Mouse (Mus musculus): ENCODE data around the gene Tmf1. TPM values are rescaled to one million over a fixed set of nuclear protein-coding genes. Genes with fewer than 3 reads are reported as not detected.

Gene Tmf1
- polyA plus RNA-seq, 1 experiment from 2014 or later: 37.4 TPM

- H3K4me3 ChIP-seq: no peak overlapping the region
- peak overlapping the region; percentile 45; the same call in 1 of the 2 replicates for H3K27ac ChIP-seq (replicated peaks)
- H3K27me3 ChIP-seq: no peaks in the 10 kb centered on the region
- peaks cover 8% of the 10 kb centered on the region; the same call in 1 of the 2 replicates for H3K4me1 ChIP-seq
- no peak overlapping the region for H3K9ac ChIP-seq (replicated peaks)
- H3K36me3 ChIP-seq: no peaks in the 10 kb centered on the region
- ATAC-seq (replicated peaks): no peak
- no peaks in the 10 kb centered on the region for H3K9me3 ChIP-seq
- no peak overlapping the region for H3K4me2 ChIP-seq (replicated peaks)
- whole genome bisulfite sequencing: 65% methylated on average over 10 of the region's 10 CpGs
Measured at GRCm38 (mm10) chr6:97124336-97125010, 54.4 kb downstream of the Tmf1 start.

- Histone ChIP-seq H3K9ac (replicated peaks) (no peak overlapping the region), H3K4me1 (peaks cover 12% of the 10 kb centered on the region), H3K36me3 (no peaks in the 10 kb centered on the region), H3K27me3 (no peaks in the 10 kb centered on the region), H3K27ac (replicated peaks) (no peak overlapping the region), H3K9me3 (no peaks in the 10 kb centered on the region), H3K4me2 (replicated peaks) (no peak overlapping the region), H3K4me3 (no peak overlapping the region)
- no peak for ATAC-seq (replicated peaks)
- WGBS: 51% methylated on average over 4 of the region's 4 CpGs
Measured at GRCm38 (mm10) chr6:97120922-97121321, 58.0 kb downstream of the Tmf1 start.

GRCm38 (mm10) chr6:97118327-97118726 lies 60.6 kb downstream of the Tmf1 start:
- no peak overlapping the region for H3K4me2 ChIP-seq (replicated peaks)
- WGBS: 67% methylated on average over 3 of the region's 3 CpGs

GRCm38 (mm10) chr6:97116896-97117295 lies 62.0 kb downstream of the Tmf1 start:
- peaks cover 5% of the 10 kb centered on the region; the same call in 1 of the 2 replicates for H3K4me1 ChIP-seq
- H3K36me3 ChIP-seq: no peaks in the 10 kb centered on the region
- H3K9ac ChIP-seq (replicated peaks): no peak overlapping the region
- WGBS: 86% methylated on average over 5 of the region's 5 CpGs
- ATAC-seq (replicated peaks): no peak
- H3K4me2 ChIP-seq (replicated peaks): no peak overlapping the region
- H3K4me3 ChIP-seq: no peak overlapping the region
- no peak overlapping the region for H3K27ac ChIP-seq (replicated peaks)
- no peaks in the 10 kb centered on the region for H3K27me3 ChIP-seq
- H3K9me3 ChIP-seq: no peaks in the 10 kb centered on the region

More at GRCm38 (mm10) chr6:97118327-97118726, 60.6 kb downstream of the Tmf1 start:
- no peak for ATAC-seq (replicated peaks)
- peaks cover 4% of the 10 kb centered on the region; the same call in 1 of the 2 replicates for H3K4me1 ChIP-seq
- no peaks in the 10 kb centered on the region for H3K36me3 ChIP-seq
- H3K9me3 ChIP-seq: no peaks in the 10 kb centered on the region
- no peak overlapping the region for H3K4me3 ChIP-seq
- no peak overlapping the region for H3K27ac ChIP-seq (replicated peaks)
- H3K27me3 ChIP-seq: no peaks in the 10 kb centered on the region
- no peak overlapping the region for H3K9ac ChIP-seq (replicated peaks)

- 48% methylated on average over 3 of the region's 3 CpGs for WGBS
- H3K27me3 ChIP-seq: no peaks in the 10 kb centered on the region
- no peak overlapping the region for H3K9ac ChIP-seq (replicated peaks)
- ATAC-seq (replicated peaks): no peak
- H3K27ac ChIP-seq (replicated peaks): no peak overlapping the region
- no peaks in the 10 kb centered on the region for H3K9me3 ChIP-seq
- peaks cover 8% of the 10 kb centered on the region for H3K4me1 ChIP-seq
- H3K4me2 ChIP-seq (replicated peaks): no peak overlapping the region
- no peaks in the 10 kb centered on the region for H3K36me3 ChIP-seq
- H3K4me3 ChIP-seq: no peak overlapping the region
Measured at GRCm38 (mm10) chr6:97114821-97115220, 64.1 kb downstream of the Tmf1 start.

GRCm38 (mm10) chr6:97112177-97112576 lies 66.7 kb downstream of the Tmf1 start:
- H3K9me3 ChIP-seq: no peaks in the 10 kb centered on the region
- peak; percentile 89 for ATAC-seq (replicated peaks)
- no peak overlapping the region for H3K4me2 ChIP-seq (replicated peaks)
- peaks cover 3% of the 10 kb centered on the region; the same call in 1 of the 2 replicates for H3K4me1 ChIP-seq
- no peaks in the 10 kb centered on the region for H3K36me3 ChIP-seq
- H3K27ac ChIP-seq (replicated peaks): no peak overlapping the region
- H3K4me3 ChIP-seq: no peak overlapping the region
- H3K27me3 ChIP-seq: no peaks in the 10 kb centered on the region
- H3K9ac ChIP-seq (replicated peaks): no peak overlapping the region
- WGBS: 66% methylated on average over 8 of the region's 8 CpGs

- H3K27me3 ChIP-seq: no peaks in the 10 kb centered on the region
- H3K4me3 ChIP-seq: no peak overlapping the region
- no peak overlapping the region for H3K4me2 ChIP-seq (replicated peaks)
- ATAC-seq (replicated peaks): peak; percentile 78
- 18% methylated on average over 2 of the region's 2 CpGs for WGBS
- H3K36me3 ChIP-seq: no peaks in the 10 kb centered on the region
- H3K9me3 ChIP-seq: no peaks in the 10 kb centered on the region
- no peak overlapping the region for H3K9ac ChIP-seq (replicated peaks)
- H3K27ac ChIP-seq (replicated peaks): no peak overlapping the region
- peaks cover 14% of the 10 kb centered on the region for H3K4me1 ChIP-seq
Measured at GRCm38 (mm10) chr6:97106777-97107176, 72.1 kb downstream of the Tmf1 start.

GRCm38 (mm10) chr6:97106106-97106505 lies 72.8 kb downstream of the Tmf1 start:
- no peak overlapping the region for H3K4me2 ChIP-seq (replicated peaks)
- no peaks in the 10 kb centered on the region for H3K36me3 ChIP-seq
- H3K27ac ChIP-seq (replicated peaks): no peak overlapping the region
- WGBS: 88% methylated on average over 8 of the region's 8 CpGs
- H3K4me3 ChIP-seq: no peak overlapping the region
- no peak for ATAC-seq (replicated peaks)
- H3K27me3 ChIP-seq: no peaks in the 10 kb centered on the region; the same call in 1 of the 2 replicates
- peaks cover 15% of the 10 kb centered on the region for H3K4me1 ChIP-seq
- no peaks in the 10 kb centered on the region for H3K9me3 ChIP-seq
- H3K9ac ChIP-seq (replicated peaks): no peak overlapping the region

- H3K27ac ChIP-seq (replicated peaks): no peak overlapping the region
- no peak for ATAC-seq (replicated peaks)
- H3K9me3 ChIP-seq: no peaks in the 10 kb centered on the region
- no peak overlapping the region for H3K4me3 ChIP-seq
- no peaks in the 10 kb centered on the region; the same call in 1 of the 2 replicates for H3K27me3 ChIP-seq
- H3K4me1 ChIP-seq: peaks cover 15% of the 10 kb centered on the region
- H3K36me3 ChIP-seq: no peaks in the 10 kb centered on the region
- no peak overlapping the region for H3K9ac ChIP-seq (replicated peaks)
- H3K4me2 ChIP-seq (replicated peaks): no peak overlapping the region
- WGBS: 88% methylated on average over 7 of the region's 7 CpGs
Measured at GRCm38 (mm10) chr6:97104264-97104852, 74.6 kb downstream of the Tmf1 start.

Other genes with a start within 250 kb of the Tmf1 start
- 0.55 and 0.70 TPM in 2 replicates for gene Fam19a4, start 118.7 kb downstream of the Tmf1 start, polyA plus RNA-seq (2015; fragmentation: Nextera tagmentation; extraction: Ambion mirVana)
- 8.0 and 8.2 TPM in 2 replicates for gene Eogt, start 29.9 kb downstream of the Tmf1 start, polyA plus RNA-seq (2015; fragmentation: Nextera tagmentation; extraction: Ambion mirVana)
- gene Uba3, start 26.5 kb upstream of the Tmf1 start, polyA plus RNA-seq (2015; fragmentation: Nextera tagmentation; extraction: Ambion mirVana): 98.7 and 102 TPM in 2 replicates
- 111 and 114 TPM in 2 replicates for gene Arl6ip5, start 31.6 kb upstream of the Tmf1 start, polyA plus RNA-seq (2015; fragmentation: Nextera tagmentation; extraction: Ambion mirVana)
- 0.08 TPM in 2 replicates for gene Lmod3, start 73.6 kb upstream of the Tmf1 start, polyA plus RNA-seq (2015; fragmentation: Nextera tagmentation; extraction: Ambion mirVana)

All from forebrain, embryonic 15.5 days (tissue).